Mouse (Mus musculus): ENCODE measurements around the gene Gpa33.

Gpa33 gene

GRCm38 (mm10) chr1:166130224-166130860, at the start of gene Gpa33:
TSS of gene Gpa33 (plus strand) at chr1:166130238.
- DNase-seq (ENCODE audit: low spot score) = no peak

DNA sequence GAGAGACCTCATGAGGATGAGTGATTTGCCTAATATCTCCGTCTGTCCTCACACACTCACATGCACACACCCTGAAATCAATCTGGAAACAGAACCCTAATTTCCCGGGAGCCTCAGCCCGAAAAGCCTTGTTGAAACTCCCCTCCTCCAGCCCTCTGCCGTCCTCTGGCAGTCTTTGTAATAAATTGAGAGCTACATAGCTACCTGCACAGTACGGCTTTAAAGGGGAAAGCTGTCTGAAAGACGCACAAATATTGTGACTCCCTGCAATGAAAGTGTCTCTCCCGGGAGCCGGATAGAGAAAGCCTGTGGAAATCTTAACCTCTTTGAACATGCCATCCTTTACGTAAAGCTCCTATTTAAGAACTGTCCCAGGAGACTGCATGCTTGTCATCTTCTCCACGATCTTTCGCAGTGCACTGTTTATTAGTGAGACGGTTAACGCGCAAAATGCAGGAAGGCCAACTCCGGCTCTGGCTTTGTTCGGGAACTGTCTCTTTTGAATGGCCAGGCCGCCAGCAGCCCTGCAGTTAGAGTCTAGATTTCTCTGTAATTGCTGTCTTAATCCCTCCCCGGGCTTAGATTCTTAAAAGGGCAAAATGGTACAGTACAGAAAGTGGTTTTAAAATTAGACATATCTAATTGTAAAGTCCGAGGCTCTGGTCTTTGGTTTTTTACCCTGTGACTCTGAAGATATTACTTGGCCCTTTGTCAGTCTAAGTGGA, 41.4 kb upstream of the Gpa33 start:
- DNase-seq (ENCODE audit: low spot score) = no peak

- DNase-seq (ENCODE audit: low spot score) = no peak
These were observed 40.7 kb upstream of the Gpa33 start for GRCm38 (mm10) chr1:166089337-166089736.

GRCm38 (mm10) chr1:166089739-166090138, 40.3 kb upstream of the Gpa33 start:
- no peak for DNase-seq (ENCODE audit: low spot score)

GRCm38 (mm10) chr1:166090306-166090705, 39.7 kb upstream of the Gpa33 start:
- DNase-seq (ENCODE audit: low spot score) = no peak

- DNase-seq (ENCODE audit: low spot score) = no peak
These were observed 35.6 kb upstream of the Gpa33 start for GRCm38 (mm10) chr1:166094462-166094861.

DNA sequence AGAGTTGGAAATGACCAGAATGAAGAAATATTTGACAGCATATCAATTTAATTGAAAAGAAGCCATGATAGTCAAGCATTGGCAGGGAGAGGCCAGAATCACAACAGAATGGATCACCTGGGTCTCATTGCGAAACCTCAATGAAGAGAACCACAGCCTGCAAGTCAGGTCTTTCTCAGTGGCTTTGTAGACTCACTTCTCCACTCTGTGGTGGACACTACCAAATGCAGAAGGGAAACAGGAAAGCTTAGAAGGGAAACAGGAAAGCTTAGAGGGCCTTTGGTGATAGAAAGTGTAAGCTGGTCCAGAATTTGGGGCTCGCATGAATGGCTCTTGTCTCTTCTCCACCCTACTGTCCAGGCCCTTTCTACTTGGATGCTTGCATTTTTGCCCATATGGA, 31.9 kb upstream of the Gpa33 start:
- no peak for DNase-seq (ENCODE audit: low spot score)

DNA sequence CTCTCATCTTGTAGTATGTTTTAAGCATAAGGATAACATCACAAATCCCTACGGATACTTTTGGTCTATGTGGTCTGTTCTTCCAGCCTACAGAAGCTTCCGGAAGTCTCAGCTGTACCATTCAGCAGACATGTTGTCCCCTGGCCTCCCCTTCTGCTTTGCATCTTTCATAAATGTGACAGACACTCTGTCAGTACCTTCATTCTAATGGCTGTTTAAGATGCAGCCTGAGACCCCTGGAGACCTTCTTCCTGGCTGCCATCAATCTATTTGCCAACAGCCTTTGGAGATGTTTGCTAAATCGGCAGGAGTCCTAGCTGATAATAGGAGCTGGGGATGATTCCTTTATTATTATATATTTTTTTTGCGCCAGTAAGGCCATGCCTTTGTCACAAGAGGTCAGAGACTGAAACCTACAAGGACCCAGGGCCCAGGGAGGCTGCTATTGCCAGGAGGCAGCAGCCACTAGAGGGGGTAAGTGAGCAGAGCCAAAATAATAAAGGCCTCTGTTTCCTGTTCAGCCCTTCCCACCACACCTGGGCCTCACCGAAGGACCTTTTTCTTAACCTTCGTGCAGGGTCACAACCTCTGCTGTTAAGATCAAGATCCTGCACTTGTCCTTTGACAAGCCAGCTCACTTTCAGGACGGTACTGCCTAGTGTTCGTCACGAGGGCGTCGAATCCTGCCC, 27.0 kb upstream of the Gpa33 start:
- DNase-seq (ENCODE audit: low spot score) = no peak

- DNase-seq (ENCODE audit: low spot score) = no peak
These were observed 25.2 kb upstream of the Gpa33 start for GRCm38 (mm10) chr1:166104858-166105257.

GRCm38 (mm10) chr1:166105464-166105863, 24.6 kb upstream of the Gpa33 start:
- DNase-seq (ENCODE audit: low spot score) = no peak

DNA sequence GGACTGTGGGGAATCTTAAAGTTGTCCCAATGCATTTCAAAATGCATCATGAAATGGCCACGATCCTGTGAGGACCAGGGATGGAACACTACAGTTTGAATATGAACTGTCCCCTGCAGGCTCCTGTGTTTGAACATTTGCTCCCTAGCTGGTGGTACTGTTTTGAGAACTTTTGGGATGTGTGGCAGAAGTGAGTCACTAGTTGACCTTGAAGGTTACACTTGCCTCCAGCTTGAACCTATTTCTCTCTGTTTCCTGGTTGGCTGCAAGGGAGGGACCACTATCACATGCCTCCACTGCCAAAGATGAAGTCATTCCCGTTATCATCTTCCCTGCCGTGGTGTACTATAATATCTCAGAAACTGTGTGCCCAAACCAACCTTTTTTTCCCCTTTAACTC, 15.1 kb upstream of the Gpa33 start:
- DNase-seq (ENCODE audit: low spot score) = no peak

DNA sequence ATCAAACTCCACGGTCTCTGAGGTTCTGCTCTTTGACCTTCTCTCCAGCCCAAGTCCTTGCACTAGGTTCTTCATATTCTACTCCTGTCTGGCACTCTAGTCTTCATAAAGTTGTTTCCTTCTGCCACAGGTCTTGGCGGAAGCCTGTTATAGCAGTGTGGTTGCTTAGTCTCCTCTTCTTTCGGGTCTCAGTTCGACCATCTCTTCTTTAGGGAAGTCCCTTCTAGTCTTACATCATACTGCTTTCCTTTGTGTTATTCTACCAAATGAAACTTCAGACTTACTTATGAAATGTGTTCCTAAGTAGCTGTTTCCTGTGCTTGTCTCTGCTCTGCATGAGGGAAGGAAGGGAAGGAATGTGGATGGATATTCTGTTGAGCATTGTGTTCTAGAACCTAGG, 14.3 kb upstream of the Gpa33 start:
- no peak for DNase-seq (ENCODE audit: low spot score)

DNA sequence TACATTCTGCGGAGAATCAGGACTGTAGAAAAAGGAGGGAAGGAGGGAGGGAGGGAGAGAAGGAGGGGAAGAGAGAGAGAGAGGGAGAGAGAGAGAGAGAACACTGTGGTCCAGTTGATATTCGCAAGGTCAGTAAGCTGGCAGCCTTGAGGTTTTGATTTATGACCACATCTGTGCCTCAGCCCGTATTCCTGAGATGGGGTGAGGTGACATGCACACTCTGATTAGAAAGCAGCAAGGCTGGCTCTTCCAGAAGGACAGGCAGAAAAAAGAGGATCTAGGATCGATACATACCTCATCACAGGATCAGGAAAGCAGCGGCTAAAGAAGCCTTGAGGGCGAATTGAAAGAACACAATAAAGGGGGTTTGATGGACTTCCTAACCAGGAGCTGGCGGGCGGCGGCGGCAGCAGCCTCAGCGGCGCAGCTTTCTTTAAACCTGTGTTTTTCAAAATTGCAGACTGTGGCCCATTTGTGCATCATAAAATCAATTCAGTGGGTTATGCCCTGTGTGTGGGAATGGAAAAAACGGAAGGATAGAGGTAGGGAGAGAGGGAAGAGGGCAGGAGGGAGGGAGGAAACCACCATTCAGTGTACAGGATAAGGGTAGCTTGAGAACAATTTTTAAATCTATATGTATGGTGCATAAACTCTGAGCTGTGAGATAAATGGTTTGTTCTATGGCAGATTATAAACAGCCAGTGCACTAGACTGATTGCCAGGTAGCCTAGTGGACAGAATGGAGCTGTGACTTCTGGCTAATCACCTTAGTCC, 12.0 kb upstream of the Gpa33 start:
- DNase-seq (ENCODE audit: low spot score) = no peak

GRCm38 (mm10) chr1:166122114-166122513, 7.9 kb upstream of the Gpa33 start:
- no peak for DNase-seq (ENCODE audit: low spot score)

DNA sequence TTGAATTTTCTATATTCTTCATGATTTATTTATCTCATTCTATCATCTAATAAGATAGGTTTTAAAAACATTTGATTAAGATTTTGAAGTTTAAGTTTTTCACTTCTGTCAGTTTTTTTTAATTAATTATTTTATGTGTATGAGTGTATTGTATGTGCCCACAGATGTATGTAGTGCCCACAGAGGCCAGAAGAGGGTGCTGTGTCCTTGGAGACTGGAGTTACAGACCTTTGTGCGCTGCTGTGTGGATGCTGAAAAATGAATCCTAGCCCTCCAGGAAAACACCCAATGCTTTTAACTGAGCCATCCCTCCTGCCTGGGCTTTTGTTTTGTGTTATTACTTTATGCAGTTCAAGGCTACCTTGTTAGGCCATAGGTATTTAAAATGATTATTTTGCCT, 7.0 kb upstream of the Gpa33 start:
- no peak for DNase-seq (ENCODE audit: low spot score)

- no peak for DNase-seq (ENCODE audit: low spot score)
These were observed 6.3 kb upstream of the Gpa33 start for GRCm38 (mm10) chr1:166123751-166124150.

DNA sequence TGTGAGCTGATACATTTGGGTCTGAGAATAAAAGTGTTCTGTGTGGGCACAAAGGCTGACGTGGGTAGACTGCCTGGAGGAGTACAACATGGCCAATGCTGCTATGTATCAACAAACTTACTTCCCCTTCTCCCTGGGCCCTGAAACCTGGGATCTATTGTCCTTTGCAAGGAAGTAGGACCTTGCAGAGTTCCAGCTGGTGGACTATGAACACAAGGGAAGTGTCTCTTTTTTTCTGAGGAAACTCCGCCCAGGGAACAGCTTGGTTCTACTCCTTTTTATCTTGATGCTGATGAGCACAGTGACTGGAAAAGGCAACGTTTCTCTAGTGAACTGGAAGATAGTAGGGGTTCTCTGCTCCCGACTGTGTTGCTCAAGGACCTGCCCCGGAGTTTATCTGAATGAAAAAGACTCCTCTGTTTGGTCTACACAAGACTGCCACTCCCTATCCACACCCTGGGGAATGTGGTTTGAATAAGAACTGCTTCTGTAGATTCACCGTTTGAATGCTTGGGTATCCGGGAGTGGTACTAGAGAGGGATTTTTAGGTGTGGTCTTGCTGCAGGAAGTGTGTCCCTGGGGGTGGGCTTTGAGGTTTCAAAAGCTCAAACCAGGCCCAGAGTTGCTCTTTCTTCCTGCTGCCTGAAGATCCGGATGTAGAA, 5.0 kb upstream of the Gpa33 start:
- DNase-seq (ENCODE audit: low spot score) = no peak

GRCm38 (mm10) chr1:166126290-166126689, 3.7 kb upstream of the Gpa33 start:
- DNase-seq (ENCODE audit: low spot score) = no peak

GRCm38 (mm10) chr1:166126795-166127194, 3.2 kb upstream of the Gpa33 start:
- no peak for DNase-seq (ENCODE audit: low spot score)

GRCm38 (mm10) chr1:166127719-166128118, 2.3 kb upstream of the Gpa33 start, which contains the start of gene Dusp27:
TSS of gene Dusp27 (minus strand) at chr1:166127922.
- DNase-seq (ENCODE audit: low spot score) = no peak

DNA sequence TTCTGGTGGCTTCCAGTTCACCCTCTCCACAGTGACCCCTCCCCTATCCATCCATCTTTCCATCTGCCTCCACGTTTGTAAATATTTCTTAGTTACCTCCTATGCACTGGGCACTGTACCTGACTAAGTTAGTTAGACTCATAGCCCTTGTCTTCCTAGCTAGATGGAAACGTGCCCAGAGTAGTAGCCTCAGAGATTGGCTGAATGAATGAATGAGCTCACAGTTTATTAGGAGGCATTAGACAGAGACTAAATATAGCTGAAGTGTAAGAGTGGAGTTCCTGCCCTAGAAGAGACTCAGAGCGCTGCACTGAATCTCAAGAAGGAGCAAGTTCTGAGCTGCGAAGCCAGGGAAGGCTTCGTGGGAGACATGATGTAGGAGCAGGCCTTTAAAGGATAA, 1.5 kb upstream of the Gpa33 start:
- DNase-seq (ENCODE audit: low spot score) = no peak

DNA sequence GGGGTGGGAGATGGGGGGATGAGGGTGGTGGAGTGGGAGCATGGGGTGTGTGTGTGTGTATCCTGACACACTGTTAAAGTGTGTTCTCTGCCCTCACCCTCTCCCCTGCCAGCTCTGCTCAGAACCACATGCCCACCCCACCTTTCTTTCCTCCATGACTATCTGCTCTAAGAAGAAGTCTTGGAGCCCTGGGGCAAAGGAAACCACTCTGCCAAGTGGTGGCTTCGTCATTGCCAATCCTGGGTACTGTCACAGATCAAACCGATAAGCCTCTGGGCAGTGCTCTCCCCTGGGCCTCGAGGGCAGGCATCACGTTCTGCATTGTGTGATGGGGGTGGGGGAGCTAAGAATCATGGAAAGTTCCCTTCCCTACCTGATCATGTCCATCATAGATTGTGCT, 2.3 kb downstream of the Gpa33 start:
- DNase-seq (ENCODE audit: low spot score) = no peak

Data from ovary, postnatal 10 days (tissue).